Mouse (Mus musculus) heart, adult 18-20 months (tissue): ENCODE data around the gene Plcl2. TPM values are rescaled to one million over a fixed set of nuclear protein-coding genes. Genes with fewer than 3 reads are reported as not detected.

Source experiments
- DNase-seq, 2 experiments: peaks; one replicate each; pipeline ENCODE4 v3.0.0; 2021 to 2022; ENCODE audit warnings: mixed read lengths in 1 of 2
- total RNA-seq, 2 experiments: library from RNA; stranded (reverse); gene quantifications; 2 replicates each; pipeline ENCODE4 v1.2.3; 2021

Plcl2 gene
- total RNA-seq, 2 experiments from 2014 or later, result 8.7 to 9.1 TPM

GRCm38 (mm10) chr17:50735955-50736533, 226.8 kb downstream of the Plcl2 start:
- peak in 1 of 2 experiments; percentile 61 for DNase-seq

- DNase-seq, result peak in 1 of 2 experiments; percentile 38
These were observed 227.9 kb downstream of the Plcl2 start for GRCm38 (mm10) chr17:50737068-50737467.

Other genes starting within 250 kb of the Plcl2 start
- gene Dazl, start 215.8 kb upstream of the Plcl2 start, total RNA-seq, result under 1 TPM in 1 of 2 experiments, not detected in 1; 0.49 TPM